Mouse (Mus musculus) cerebellum, postnatal 4 days (tissue): ENCODE data around the gene Phf7.

Experiments
- DNase-seq, 2 experiments: peaks; one replicate each; pipeline ENCODE4 v3.0.0; 2022; ENCODE audit warnings: low spot score in 2 of 2, mixed read lengths in 1 of 2

Gene Phf7

GRCm38 (mm10) chr14:31199599-31199998 is 51.5 kb downstream of the Phf7 start:
- DNase-seq: no peak

DNA sequence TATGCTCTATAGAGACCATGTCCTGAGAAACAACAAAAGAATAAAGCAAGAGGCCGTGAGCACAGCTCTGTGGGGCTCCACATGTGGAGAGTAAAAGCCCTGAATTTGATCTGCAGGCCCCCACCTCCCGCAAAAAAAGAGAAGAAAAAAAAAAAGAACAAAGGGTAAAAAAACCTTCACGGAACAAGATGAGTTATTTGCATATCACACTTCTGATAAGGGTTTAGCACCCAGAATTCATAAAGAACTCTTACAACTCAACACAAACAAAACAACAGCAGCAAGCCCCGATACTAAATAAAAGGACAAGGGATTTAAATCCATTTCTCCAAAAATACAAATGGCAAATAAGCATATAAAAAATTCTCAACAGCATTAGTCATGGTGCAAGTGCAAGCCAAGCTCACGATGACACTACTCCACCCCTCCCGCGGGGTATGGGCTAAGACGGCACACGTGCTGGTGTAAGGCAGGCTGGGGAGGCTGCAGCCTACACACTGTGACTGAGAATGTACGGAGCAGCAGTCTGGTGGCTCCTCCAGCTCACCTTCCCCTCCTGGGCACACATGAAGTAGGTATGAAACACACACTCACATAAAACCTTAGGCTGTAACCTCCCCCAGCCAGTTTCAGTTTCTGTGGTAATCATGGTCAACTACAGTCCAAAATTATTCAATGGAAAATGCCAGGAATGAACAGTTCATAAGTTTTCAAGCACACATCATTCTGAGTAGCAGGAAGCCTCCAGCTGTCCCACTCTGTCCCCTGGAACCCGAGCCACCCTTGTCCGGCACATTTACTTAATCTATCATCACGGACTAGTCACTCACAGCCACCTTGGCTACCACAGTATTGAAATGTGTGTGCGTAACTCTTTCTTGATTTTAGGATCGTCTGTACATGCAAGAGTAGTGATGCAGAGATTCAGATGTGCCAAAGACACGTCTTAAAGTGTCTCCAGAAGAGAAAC is 53.3 kb downstream of the Phf7 start:
- no peak for DNase-seq

- no peak for DNase-seq
Observed at GRCm38 (mm10) chr14:31195968-31196367, 55.1 kb downstream of the Phf7 start.

- no peak for DNase-seq
Observed at GRCm38 (mm10) chr14:31195521-31195920, 55.6 kb downstream of the Phf7 start.

DNA sequence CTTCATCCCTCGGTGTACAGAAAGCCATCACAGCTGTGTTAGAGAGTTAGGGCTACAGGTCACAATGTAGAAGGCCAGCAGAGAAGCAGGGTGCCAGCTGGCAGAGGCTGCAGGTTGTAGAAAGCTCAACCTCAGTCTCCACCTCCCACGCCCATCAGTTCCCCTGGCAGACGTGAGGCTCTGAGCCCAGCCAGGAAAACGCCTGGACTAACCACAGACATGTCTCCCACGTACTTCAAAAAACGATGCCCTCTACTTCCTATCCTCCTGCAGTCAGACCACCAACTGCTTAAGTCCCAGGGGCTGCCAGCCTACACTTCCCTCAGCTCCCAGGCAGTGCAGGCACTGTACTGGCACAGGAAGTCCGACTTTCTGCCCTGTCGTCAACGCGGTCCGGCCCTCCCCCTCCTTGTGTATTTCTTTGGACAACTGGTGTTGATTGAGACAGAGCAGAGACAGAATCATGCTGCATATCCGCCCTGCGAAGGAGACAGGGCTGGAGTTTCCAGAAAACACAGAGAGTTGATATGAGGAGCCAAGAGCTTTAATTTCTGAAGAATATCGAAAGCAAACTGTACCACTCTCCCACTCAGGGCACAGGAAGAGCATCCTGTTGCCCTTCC is 56.1 kb downstream of the Phf7 start:
- no peak for DNase-seq

- no peak for DNase-seq
Observed at GRCm38 (mm10) chr14:31194441-31194840, 56.7 kb downstream of the Phf7 start.

DNA sequence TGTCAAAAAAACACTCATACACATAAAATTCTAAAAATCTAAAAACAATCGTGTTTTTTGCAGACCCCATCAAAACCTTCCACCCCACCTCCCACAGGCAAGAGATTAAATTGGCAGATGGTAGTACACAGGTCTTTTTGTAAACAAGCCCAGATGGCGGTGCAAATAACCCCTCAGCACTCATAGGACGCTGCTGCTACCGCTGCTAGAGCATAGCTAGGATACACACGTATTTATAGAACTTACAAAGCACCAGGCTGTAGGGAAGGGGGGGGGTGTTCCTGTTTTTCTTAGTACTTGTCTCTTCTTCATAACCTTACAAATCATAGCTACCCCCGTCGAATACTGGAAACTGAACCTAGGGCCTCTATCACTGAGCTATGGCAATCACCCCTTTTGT is 57.3 kb downstream of the Phf7 start:
- DNase-seq: no peak

DNA sequence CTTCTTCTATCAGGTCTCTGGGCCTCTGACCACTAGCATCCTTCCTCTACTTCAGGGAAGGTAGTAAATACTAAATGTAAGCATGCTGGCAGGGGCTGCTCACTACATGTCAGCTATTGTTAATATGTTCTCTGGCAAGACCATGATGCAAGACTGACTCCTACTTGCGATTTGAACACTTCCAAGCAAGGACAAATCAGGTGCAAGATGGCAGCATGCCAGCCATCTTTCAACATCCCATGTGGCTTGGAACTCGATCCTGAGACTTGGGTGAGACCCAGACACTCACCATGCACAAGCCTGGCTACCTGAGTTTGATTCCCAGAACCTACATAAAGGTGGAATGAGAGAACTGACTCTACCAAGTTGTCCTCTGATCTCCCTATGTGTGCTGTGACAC is 59.2 kb downstream of the Phf7 start:
- DNase-seq: no peak

- DNase-seq: no peak
Observed at GRCm38 (mm10) chr14:31189348-31189747, 61.8 kb downstream of the Phf7 start.

DNA sequence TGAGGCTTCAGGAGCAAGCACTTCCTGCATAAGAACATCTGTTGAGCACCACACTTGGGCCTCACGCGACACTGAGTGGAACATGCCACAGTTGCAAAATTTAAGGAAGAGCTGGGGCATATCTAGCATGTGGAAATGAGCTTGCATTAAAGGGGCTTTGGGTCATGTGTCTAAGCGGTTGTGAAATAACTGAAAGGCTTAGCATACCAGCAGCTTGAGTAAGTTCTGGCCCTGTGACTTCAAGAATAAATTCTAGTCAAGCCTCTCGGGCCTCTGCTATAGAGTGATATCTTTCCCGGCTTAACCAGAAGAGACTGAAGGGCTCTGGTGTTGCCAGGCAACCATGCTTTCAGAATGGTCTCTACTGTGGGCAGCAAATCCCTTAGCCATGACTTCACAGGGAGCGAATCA is 62.3 kb downstream of the Phf7 start:
- no peak for DNase-seq
